Mouse (Mus musculus): ENCODE data around the gene Elmo3.

The Elmo3 gene

DNA sequence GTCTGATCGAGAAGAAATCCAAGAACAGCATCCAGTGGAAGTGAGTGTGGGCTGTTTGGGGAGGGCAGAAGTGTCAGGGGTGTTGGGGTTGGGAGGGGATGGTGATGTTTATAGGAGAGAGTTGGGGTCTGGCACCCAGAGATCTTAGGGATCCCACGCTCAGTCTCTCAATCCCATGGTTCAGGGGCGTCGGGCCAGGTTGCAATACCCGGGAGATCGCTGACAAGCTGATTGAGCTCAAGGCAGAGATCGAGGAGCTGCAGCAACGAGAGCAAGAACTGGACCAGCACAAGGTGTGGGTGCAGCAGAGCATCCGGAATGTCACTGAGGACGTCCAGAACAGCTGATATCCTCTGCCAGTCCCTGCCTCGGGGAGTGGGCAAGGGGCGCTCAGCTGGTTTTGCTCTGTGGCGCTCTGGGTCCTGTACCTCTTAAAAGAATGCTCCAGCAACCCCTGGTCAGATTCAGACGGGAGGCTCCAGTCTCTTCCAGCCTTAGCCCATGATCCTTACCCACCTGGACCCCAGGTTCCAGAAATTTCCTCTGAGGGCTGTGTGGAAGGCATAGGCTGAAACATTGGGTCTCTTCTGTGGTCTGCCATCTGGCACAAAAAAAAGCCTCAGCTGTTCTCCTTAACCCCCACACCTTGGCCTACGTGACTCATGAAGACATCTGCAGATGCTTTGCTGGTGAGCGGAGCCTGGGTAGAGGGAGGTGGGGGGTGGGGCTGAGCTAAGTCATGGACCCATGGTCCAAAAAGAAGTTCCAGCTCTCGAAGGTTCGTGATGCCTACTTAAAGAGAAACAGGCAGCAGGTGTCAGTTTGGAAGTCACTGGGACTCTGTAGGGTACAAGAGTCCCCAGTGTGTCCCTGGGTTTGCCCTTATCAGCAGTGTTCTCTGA, 6.8 kb upstream of the Elmo3 start:
- DNase-seq (ENCODE audit: low spot score), result no peak

DNA sequence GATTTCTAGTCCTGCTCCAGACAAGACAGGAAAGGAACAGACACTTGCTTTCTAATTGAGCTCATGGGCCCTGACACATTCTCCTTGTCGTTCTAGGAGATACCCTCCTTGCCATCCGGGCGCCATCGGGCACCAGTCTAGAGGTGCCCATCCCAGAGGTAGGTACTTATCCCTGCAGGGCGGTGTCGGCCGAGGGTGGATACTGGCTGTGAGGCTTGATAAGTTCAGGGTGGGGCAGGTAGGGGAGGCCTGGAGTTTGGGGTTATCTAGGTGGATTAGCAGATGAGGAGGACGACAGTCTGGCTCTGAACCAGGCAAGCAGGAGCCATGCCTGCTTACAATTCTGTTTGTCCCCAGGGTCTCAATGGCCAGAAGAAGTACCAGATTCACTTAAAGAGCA, 5.4 kb upstream of the Elmo3 start:
- peak; percentile 90 for DNase-seq (ENCODE audit: low spot score)

DNA sequence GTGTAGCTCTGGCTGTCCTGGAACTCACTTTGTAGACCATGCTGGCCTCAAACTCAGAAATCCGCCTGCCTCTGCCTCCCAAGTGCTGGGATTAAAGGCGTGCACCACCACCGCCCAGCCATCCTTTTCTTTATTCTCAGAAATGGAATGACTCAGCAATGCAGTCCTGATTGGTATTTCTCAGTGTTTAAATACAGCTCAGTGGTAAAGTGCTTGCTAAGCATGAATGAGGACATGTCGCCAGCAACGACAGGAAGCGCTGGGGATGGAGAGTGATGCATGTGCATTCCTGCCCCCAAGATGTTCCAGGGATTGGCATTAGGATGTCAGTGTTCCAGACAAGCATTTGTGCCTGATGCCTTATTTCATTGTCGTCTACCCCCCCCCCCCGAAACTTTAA, 2.0 kb upstream of the Elmo3 start:
- DNase-seq (ENCODE audit: low spot score), result no peak

DNA sequence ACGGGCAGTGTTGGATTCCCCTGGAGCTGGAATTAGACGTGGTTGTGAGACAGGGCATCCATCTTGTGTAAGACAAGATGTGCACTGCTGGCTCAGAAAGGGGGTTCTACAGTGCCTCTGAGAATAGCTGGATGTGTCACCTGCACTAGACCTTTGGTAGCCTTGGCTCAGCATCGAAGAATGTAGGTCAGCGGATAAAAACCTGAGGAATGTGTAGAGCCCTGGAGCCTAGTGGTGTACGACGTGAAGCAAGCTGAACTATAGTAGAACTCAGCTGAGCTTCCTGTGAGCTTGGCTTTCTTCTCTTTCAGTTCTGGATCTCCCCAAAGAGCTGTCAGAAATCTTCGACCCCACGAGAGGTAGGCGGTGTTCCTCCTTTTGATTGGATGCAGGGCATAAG, 1.5 kb upstream of the Elmo3 start:
- DNase-seq (ENCODE audit: low spot score), result no peak

DNA sequence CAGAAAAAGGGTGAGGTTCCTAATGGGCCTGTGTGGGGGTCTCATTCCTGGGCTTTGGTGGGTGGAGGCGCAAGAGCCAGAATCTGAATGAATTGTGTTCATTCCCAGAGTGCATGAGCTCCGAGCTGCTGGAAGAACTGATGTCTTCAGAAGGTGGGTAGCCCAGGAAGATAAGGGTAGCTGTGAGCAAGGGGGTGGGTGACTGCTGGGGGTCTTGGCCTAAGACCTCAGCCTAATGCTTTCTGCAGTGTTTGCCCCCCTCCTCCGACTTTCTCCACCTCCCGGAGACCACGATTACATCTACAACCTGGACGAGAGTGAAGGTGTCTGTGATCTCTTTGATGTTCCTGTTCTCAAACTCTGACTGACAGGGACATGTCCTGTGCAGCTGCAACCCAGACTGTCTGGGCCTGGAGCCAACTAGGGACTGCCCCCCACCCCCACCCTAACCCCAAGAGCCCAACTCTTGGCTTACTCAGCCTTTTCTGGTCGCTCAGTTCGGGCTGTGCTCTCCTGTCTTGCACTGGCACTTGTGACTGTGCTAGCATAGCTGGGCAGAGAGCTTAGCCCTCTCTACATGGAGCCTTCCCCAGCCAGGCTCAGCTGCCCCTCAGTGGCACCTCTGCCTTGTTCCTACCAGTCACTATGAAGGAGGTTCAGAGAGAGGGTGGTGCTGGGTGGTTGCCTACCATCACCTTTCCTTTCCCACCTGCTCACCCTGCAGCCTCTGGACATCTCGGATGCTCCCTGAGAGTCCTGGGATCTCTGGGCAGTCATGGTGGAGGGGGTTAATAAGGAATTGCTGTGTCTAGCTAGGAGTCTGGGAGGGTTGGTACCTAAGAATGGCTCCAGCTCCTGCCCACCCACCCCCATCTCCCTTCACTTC, 833 bp upstream of the Elmo3 start:
- DNase-seq (ENCODE audit: low spot score), result no peak

DNA sequence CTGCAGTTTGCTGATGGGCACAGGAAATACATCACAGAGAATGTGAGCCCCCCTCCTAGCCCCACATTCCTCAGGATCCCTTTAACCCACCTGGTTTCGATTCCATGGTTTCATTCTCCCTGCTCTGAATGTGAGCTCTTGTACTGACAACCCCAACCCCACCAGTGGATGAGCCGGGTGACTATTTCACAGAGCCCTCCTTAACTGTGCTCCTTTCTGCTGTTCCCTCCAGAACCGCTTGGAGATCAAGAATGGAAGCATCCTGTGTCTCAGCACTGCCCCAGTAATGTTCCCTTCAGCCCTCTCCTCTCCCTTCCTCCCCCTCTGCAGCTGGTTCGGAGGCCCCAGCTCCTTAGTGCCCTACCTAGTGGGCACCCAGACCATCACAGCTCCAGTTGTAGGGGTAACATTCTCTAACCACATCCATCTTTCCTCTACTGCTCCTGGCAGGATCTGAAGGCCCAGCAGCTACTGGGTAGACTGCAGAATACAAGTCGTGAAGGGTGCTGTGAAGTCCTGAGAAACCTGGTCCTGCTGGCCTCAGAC, 818 bp downstream of the Elmo3 start:
- DNase-seq (ENCODE audit: low spot score), result no peak

DNA sequence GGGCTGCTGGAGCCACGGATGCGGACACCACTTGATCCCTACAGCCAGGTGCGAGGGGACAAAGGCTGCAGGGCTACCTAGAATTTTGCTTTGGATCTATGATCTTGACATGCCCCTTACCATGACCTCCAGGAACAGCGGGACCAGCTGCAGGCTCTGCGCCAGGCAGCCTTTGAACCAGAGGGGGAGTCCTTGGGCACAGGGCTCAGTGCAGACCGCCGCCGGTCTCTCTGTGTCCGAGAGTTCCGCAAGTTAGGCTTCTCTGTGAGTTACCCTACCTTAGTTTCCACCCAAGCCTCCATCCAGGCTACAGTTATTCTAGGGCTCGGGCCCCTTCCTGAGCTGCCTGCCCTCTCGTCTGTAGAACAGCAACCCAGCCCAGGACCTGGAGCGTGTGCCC, 2.3 kb downstream of the Elmo3 start:
- no peak for DNase-seq (ENCODE audit: low spot score)

DNA sequence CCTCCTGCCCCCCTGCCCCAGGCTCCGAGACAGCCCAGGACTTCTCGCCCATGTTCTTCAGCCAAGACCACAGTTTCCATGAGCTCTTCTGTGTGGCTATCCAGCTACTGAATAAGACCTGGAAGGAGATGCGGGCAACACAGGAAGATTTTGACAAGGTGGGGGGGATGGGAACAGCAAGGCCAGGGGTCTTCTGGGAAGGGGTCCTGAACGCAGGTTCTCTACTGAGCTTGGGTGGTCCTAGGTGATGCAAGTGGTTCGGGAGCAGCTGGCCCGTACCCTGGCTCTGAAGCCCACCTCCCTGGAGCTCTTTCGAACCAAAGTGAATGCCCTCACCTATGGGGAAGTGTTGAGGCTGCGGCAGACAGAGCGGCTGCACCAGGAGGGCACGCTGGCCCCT, 3.0 kb downstream of the Elmo3 start:
- DNase-seq (ENCODE audit: low spot score), result no peak

DNA sequence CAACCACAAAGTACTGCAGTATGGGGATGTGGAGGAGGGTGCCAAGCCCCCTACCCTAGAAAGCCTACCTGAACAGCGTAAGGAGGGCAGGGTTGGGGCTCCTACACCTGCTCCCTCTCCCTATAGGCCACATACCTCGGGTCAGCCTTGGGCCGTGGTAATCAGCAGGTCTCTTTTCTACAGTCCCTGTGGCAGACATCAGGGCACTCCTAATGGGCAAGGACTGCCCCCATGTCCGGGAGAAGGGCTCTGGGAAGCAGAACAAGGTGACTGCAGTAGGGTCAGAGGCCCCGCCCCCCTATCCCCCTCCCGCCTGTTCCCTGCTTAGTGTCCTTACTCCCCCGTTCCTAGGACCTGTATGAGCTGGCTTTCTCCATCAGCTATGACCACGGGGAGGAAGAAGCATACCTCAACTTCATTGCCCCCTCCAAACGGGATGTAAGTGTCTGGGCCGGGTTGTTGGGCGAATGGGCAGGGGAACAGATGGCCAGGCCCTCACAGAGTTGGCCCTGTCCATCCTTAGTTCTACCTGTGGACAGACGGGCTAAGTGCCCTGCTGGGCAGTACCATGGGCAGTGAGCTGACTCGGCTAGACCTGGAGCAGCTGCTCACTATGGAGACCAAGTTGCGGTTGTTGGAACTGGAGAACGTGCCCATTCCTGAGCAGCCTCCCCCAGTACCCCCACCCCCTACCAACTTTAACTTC, 3.9 kb downstream of the Elmo3 start:
- DNase-seq (ENCODE audit: low spot score), result no peak

DNA sequence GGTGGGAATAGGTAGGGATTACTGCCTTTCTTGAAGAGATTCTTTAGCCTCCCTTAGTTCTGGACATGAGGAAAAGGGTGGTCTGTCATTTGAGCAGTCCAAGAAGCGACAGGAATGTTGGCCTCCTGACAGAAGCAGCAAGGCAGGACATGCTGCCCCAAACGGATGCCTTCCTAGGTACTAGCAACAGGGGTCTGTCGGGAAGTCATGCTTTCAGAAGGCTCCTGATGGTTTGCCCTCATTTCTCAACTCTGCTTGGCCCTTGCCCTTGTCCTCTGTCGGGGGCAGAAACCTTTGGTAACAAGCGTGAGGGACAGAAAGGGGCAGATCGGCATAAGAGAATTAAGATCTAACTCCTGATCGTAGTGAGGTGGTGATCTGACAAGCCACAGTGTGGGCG, 4.7 kb downstream of the Elmo3 start:
- no peak for DNase-seq (ENCODE audit: low spot score)

DNA sequence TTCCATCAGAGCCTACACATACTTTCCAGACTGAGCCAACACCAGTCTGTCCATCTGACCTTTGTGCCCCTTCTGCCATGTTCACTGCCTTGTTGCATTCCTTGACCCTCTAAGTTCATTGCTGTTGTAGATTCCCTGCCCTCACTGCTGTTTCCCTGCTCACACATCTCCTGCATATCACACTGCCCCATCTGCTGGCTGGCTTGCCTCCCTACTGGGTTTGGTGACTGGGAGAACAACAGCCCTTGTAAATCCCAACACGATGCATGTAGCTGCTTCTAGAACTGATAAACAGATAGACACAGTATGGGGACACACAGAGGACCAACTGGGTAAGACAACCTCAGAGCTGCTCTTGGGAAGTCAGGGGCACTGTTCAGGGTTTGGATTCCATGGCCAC, 6.3 kb downstream of the Elmo3 start:
- DNase-seq (ENCODE audit: low spot score), result no peak

DNA sequence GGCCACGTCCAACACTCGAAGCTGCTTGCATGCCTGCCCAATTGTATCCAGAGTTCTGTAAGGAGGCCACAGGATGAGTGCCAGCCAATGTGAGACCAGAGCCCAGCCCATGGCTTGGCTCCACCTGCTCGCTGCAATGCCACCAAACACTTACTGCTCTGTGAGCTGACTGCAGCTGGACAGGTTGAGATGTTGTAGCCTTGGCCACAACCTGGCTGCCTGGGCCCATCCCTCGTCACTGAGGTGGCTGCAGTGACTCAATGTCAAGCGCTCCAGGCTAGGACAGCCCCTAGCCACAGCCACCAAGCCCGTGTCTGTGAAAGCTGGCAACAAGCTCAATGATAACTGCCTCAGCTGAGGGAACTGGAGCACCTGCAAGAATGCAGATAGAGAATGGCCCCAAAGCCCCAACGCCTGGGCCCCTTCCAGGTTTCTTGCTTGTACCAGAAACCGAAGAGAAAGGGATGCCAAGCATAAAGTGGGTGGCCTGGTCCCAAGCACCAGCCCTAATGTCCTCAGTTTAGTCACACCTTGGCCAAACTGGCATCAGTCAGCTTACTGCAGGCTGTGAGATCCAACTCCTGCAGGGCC, 7.6 kb downstream of the Elmo3 start:
- no peak for DNase-seq (ENCODE audit: low spot score)

DNA sequence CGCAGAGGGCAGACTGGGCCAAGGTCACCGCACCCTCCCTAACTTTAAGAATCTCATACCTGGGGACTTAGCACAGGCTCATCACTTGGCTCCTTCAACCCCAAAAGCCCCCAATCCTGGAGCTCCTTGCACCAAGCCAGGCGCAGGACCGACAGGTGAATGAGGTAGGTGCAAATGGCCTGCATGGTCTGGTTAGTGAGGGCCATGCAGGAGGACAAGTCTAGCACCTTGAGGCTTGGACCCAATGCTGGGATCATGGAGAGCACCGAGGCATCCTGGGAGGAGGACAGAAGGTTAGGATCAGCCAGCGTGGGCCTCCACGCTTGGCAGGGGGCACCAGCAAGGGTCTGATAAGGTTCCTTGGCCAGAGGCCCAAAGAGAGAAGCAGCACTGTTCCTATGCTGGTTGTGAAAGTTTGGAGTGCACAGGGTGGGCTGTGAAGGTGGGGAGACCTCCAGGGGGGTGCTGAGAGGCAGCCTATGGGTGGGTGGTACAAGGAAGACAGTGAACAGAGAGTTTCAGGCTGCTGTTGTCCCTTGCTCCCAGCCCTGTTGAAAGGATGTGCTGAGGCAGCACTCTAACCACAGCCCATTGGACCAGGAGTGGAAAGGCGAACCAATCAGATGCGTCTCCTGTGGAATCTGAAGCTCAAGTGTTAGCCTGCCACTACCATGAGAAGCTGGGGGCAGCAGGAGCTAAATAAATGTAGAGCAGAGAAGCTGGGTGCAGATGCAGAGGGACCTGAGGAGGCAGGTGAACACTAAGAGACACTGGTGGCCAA, 8.4 kb downstream of the Elmo3 start:
- DNase-seq (ENCODE audit: low spot score), result no peak

DNA sequence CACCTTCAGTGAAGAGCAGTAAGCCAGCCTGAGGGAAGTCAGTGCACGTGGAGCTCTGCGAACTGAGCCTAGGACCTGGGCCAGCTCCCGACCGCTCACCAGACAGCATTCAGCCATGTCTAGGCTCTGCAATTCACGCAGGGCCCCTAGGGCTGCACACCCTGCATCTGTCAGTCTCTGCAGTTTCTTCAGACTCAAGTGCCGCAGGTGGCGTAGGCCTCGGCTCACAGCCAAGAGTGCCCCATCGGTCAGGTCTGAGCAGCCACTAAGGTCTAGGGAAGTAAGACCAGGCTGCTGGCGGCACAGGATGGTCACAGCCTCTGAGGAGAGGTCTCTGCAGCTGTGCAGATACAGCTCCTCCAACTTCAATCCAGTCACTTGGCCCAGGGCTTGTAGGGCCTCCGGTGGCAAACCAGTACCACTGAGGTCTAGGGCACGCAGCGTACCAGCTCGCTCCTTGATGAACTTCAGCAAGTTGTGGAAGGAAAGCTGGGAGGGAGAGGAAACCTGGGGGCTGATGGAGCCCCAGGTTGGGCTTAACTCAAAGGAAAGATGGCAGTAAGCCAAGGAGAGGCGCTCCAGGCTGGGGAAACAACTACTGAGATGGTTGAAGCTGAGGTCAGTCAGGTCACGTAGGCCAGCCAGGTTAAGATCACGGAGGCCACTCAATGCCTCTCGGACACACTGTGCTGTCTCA, 9.8 kb downstream of the Elmo3 start:
- DNase-seq (ENCODE audit: low spot score), result no peak

DNA sequence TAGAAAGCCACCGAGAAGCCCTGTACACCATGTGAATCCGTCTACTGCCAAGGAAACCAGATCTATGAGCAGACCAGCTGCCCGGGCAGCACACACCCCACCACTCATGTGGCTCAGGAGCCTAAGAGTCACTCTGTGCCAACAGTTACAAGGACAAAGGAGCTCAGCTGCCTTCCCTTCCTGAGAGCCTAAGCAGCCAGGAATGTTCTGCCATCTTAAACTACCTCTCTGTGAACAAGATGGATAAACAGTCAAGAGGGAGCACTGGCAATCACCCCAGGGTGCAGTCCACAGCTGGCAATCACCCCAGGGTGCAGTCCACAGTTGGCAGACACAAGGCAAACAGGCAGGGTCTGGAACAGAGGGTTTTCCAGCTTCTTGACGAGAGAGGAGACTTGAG, 12.5 kb downstream of the Elmo3 start:
- no peak for DNase-seq (ENCODE audit: low spot score)

DNA sequence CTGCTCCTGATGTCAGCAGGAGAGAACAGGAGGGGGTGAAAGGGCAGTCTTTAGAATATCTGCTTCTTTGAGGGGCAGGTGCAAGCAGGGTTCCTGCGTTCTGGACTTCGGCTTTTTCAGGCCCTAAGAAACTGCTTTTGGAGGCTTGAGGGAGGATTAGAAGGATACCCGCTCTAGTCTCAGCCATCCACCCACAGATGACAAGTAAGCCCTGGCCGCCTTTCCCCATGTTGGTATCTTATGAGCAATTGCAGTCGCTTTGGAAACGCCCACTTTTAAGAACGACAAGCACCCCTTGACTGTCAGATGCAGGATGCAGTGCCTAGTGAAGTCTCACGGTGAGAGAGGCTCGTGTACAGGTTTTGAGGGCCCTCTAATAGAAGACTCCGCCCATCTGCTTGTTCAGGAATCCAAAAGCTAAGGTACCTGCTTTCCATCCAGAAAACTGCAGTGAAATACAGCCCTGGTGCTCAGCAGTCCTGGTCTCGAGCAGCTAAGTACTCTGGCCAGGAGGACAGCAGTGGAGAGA, 13.3 kb downstream of the Elmo3 start:
- no peak for DNase-seq (ENCODE audit: low spot score)

DNA sequence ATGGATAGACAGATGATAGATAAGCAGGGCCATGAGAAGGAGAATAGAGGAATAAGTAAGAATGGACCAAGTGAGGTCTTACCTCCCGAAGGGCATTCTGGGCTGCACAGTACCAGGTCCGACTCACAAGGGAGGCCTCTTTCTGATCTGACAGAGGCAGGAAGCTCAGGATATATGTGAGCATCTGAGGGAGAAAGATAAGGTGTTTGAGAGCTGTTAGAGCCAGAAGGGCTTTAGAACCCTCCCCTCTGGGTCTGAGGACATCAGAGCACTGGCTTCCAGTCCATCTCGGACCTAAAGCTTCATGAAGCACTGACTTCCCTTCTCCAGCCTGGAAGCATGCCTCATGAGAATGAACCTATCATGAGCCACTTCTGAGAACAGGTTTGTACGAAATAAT, 17.8 kb downstream of the Elmo3 start:
- peak; percentile 80 for DNase-seq (ENCODE audit: low spot score)

DNA sequence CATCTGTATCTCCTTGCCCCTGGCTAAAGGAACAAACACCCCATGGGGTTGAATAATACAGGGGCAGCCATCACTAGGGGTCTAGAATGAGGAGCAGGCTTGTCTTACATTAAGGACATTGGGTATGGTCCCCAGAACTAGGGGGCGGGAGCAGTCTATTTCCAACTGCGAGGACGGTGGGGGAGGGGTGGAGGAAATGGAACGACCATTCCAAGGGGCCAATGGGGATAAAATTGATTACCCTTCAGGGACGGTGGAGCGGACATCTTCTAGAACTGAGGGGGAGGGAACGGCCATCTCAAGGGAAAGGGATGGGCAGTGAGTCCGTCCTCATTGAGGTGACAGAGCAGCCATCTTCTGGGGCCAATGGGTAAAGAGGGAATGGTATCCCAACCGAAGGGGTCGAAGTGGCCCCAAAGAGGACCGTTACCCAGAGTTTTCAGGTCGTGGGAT, 20.3 kb downstream of the Elmo3 start:
- DNase-seq (ENCODE audit: low spot score), result no peak

DNA sequence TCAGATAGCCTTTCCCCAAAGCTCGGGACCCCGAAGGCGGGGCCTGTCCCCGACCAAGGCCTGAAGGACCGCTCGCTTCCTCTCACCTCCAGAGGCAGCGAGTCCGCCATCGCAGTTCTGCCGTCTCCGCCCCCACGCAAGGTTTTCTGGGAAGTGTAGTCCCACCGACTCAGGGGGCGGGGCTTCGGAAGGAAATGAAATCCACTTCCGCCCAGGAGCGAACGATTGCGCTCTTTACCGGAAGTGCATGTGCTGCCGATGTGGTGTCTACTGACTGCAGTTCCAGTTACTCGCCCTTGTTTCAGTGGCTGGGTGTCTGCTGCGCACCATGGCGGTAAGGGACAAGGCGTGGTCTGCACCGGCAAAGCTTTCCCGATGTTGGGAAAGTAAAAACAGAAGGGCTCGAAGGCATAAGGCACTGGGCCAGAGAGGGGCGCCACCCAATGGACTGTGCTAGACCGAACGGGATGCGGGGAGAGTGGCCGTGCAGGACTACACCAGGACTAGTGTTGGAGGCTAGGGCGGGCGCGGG, 20.8 kb downstream of the Elmo3 start, which contains the start of the genes Lrrc29 and Tmem208:
Gene Lrrc29, minus strand, starts transcription at position 138 of the 532 bp plus-strand sequence.
Gene Tmem208, plus strand, starts transcription at position 214 of the 532 bp plus-strand sequence.
- peak; percentile 97 for DNase-seq (ENCODE audit: low spot score)

DNA sequence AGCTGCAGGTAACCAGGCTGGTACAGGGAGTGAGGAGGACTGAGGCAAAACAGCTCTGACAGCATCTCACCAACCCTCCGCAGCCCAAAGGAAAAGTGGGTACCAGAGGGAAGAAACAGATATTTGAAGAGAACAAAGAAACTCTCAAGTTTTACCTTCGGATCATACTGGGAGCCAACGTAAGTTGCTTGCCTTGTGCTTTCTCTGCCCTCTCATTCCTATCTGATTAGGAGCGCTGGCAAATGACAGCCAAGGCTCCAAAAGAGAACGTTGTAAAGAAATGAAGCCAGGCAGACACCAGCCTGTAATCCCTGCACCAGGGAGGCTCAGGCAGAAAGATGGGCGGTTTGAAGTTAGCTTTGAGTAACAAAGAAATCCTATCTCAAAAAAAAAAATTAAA, 21.6 kb downstream of the Elmo3 start:
- DNase-seq (ENCODE audit: low spot score), result no peak
